Mouse (Mus musculus): ENCODE results near the gene Lyst. TPM values are rescaled to one million over a fixed set of nuclear protein-coding genes. Genes with fewer than 3 reads are reported as not detected.
A peak's percentile ranks its signal among the peaks of the same experiment; 100 is the strongest.

The Lyst gene
- polyA plus RNA-seq, 1 experiment from 2014 or later = 10.0 TPM

- Histone ChIP-seq H3K27me3 (ENCODE audit: control insufficient read depth, insufficient read depth, low read length) (no peaks in the 10 kb centered on the region), H3K9me3 (ENCODE audit: control insufficient read depth, low read depth, low read length) (no peaks in the 10 kb centered on the region), H3K4me3 (ENCODE audit: low read depth, low read length) (no peak overlapping the region), H3K4me2 (replicated peaks; ENCODE audit: low read depth, low read length) (no peak overlapping the region), H3K4me1 (ENCODE audit: control insufficient read depth, insufficient read depth, low read length) (no peaks in the 10 kb centered on the region), H3K27ac (ENCODE audit: low read length) (no peak overlapping the region), H3K36me3 (ENCODE audit: control insufficient read depth, insufficient read depth, low read length) (0 out of 2 replicates have a peak, but pooled peaks cover 2% of the 10 kb centered on the region), H3K9ac (replicated peaks; ENCODE audit: low read depth, low read length) (no peak overlapping the region)
- no peak for ATAC-seq (ENCODE audit: insufficient number of reproducible peaks, insufficient read depth, low FRiP score, low read depth)
These were observed 185.7 kb downstream of the Lyst start for GRCm38 (mm10) chr13:13775778-13776494.

- H3K4me3 ChIP-seq (ENCODE audit: low read depth, low read length) = no peak overlapping the region
- no peaks in the 10 kb centered on the region for H3K9me3 ChIP-seq (ENCODE audit: control insufficient read depth, low read depth, low read length)
- H3K27me3 ChIP-seq (ENCODE audit: control insufficient read depth, insufficient read depth, low read length) = no peaks in the 10 kb centered on the region
- H3K4me1 ChIP-seq (ENCODE audit: control insufficient read depth, insufficient read depth, low read length) = no peaks in the 10 kb centered on the region
- H3K36me3 ChIP-seq (ENCODE audit: control insufficient read depth, insufficient read depth, low read length) = 0 out of 2 replicates have a peak, but pooled peaks cover 2% of the 10 kb centered on the region
- no peak overlapping the region for H3K27ac ChIP-seq (ENCODE audit: low read length)
- no peak overlapping the region for H3K4me2 ChIP-seq (replicated peaks; ENCODE audit: low read depth, low read length)
- 92% methylated on average over 11 of the region's 11 CpGs for WGBS
- no peak for ATAC-seq (ENCODE audit: insufficient number of reproducible peaks, insufficient read depth, low FRiP score, low read depth)
- no peak overlapping the region for H3K9ac ChIP-seq (replicated peaks; ENCODE audit: low read depth, low read length)
These were observed 186.9 kb downstream of the Lyst start for GRCm38 (mm10) chr13:13777052-13777451.

GRCm38 (mm10) chr13:13777696-13778095, 187.5 kb downstream of the Lyst start:
- no peak overlapping the region for H3K9ac ChIP-seq (replicated peaks; ENCODE audit: low read depth, low read length)
- H3K27me3 ChIP-seq (ENCODE audit: control insufficient read depth, insufficient read depth, low read length) = no peaks in the 10 kb centered on the region
- no peak for ATAC-seq (ENCODE audit: insufficient number of reproducible peaks, insufficient read depth, low FRiP score, low read depth)
- 0 out of 2 replicates have a peak, but pooled peaks cover 2% of the 10 kb centered on the region for H3K36me3 ChIP-seq (ENCODE audit: control insufficient read depth, insufficient read depth, low read length)
- no peak overlapping the region for H3K27ac ChIP-seq (ENCODE audit: low read length)
- no peak overlapping the region for H3K4me3 ChIP-seq (ENCODE audit: low read depth, low read length)
- 89% methylated on average over 8 of the region's 8 CpGs for WGBS
- no peak overlapping the region for H3K4me2 ChIP-seq (replicated peaks; ENCODE audit: low read depth, low read length)
- no peaks in the 10 kb centered on the region for H3K4me1 ChIP-seq (ENCODE audit: control insufficient read depth, insufficient read depth, low read length)
- H3K9me3 ChIP-seq (ENCODE audit: control insufficient read depth, low read depth, low read length) = no peaks in the 10 kb centered on the region

GRCm38 (mm10) chr13:13778837-13779458, 188.8 kb downstream of the Lyst start:
- Histone ChIP-seq H3K4me1 (ENCODE audit: control insufficient read depth, insufficient read depth, low read length) (no peaks in the 10 kb centered on the region), H3K4me2 (replicated peaks; ENCODE audit: low read depth, low read length) (no peak overlapping the region), H3K27me3 (ENCODE audit: control insufficient read depth, insufficient read depth, low read length) (0 out of 2 replicates have a peak, but pooled peaks cover 3% of the 10 kb centered on the region), H3K36me3 (ENCODE audit: control insufficient read depth, insufficient read depth, low read length) (0 out of 2 replicates have a peak, but pooled peaks cover 2% of the 10 kb centered on the region), H3K9ac (replicated peaks; ENCODE audit: low read depth, low read length) (no peak overlapping the region), H3K4me3 (ENCODE audit: low read depth, low read length) (no peak overlapping the region), H3K27ac (ENCODE audit: low read length) (no peak overlapping the region), H3K9me3 (ENCODE audit: control insufficient read depth, low read depth, low read length) (no peaks in the 10 kb centered on the region)
- ATAC-seq (ENCODE audit: insufficient number of reproducible peaks, insufficient read depth, low FRiP score, low read depth) = no peak
- WGBS = 82% methylated on average over 1 of the region's 1 CpGs

GRCm38 (mm10) chr13:13780271-13780670, 190.1 kb downstream of the Lyst start:
- 0 out of 2 replicates have a peak, but pooled peaks cover 3% of the 10 kb centered on the region for H3K27me3 ChIP-seq (ENCODE audit: control insufficient read depth, insufficient read depth, low read length)
- H3K4me3 ChIP-seq (ENCODE audit: low read depth, low read length) = no peak overlapping the region
- 64% methylated on average over 3 of the region's 3 CpGs for WGBS
- H3K36me3 ChIP-seq (ENCODE audit: control insufficient read depth, insufficient read depth, low read length) = 0 out of 2 replicates have a peak, but pooled peaks cover 2% of the 10 kb centered on the region
- no peak overlapping the region for H3K4me2 ChIP-seq (replicated peaks; ENCODE audit: low read depth, low read length)
- no peaks in the 10 kb centered on the region for H3K9me3 ChIP-seq (ENCODE audit: control insufficient read depth, low read depth, low read length)
- no peak for ATAC-seq (ENCODE audit: insufficient number of reproducible peaks, insufficient read depth, low FRiP score, low read depth)
- no peak overlapping the region for H3K9ac ChIP-seq (replicated peaks; ENCODE audit: low read depth, low read length)
- H3K4me1 ChIP-seq (ENCODE audit: control insufficient read depth, insufficient read depth, low read length) = no peaks in the 10 kb centered on the region
- no peak overlapping the region for H3K27ac ChIP-seq (ENCODE audit: low read length)

- Histone ChIP-seq H3K27me3 (ENCODE audit: control insufficient read depth, insufficient read depth, low read length) (0 out of 2 replicates have a peak, but pooled peaks cover 3% of the 10 kb centered on the region), H3K27ac (ENCODE audit: low read length) (no peak overlapping the region), H3K9me3 (ENCODE audit: control insufficient read depth, low read depth, low read length) (no peaks in the 10 kb centered on the region), H3K4me3 (ENCODE audit: low read depth, low read length) (no peak overlapping the region), H3K4me1 (ENCODE audit: control insufficient read depth, insufficient read depth, low read length) (no peaks in the 10 kb centered on the region), H3K36me3 (ENCODE audit: control insufficient read depth, insufficient read depth, low read length) (0 out of 2 replicates have a peak, but pooled peaks cover 2% of the 10 kb centered on the region), H3K4me2 (replicated peaks; ENCODE audit: low read depth, low read length) (no peak overlapping the region), H3K9ac (replicated peaks; ENCODE audit: low read depth, low read length) (no peak overlapping the region)
- 54% methylated on average over 4 of the region's 4 CpGs for WGBS
- ATAC-seq (ENCODE audit: insufficient number of reproducible peaks, insufficient read depth, low FRiP score, low read depth) = no peak
These were observed 190.8 kb downstream of the Lyst start for GRCm38 (mm10) chr13:13781026-13781425.

- H3K9me3 ChIP-seq (ENCODE audit: control insufficient read depth, low read depth, low read length) = no peaks in the 10 kb centered on the region
- H3K4me2 ChIP-seq (replicated peaks; ENCODE audit: low read depth, low read length) = peak overlapping the region; percentile 98; the same call in 1 of the 2 replicates
- no peak for ATAC-seq (ENCODE audit: insufficient number of reproducible peaks, insufficient read depth, low FRiP score, low read depth)
- H3K9ac ChIP-seq (replicated peaks; ENCODE audit: low read depth, low read length) = no peak overlapping the region
- WGBS = 45% methylated on average over 7 of the region's 7 CpGs
- H3K27me3 ChIP-seq (ENCODE audit: control insufficient read depth, insufficient read depth, low read length) = 0 out of 2 replicates have a peak, but pooled peaks cover 3% of the 10 kb centered on the region
- peak overlapping the region; percentile 57; the same call in 1 of the 2 replicates for H3K4me3 ChIP-seq (ENCODE audit: low read depth, low read length)
- H3K36me3 ChIP-seq (ENCODE audit: control insufficient read depth, insufficient read depth, low read length) = no peaks in the 10 kb centered on the region
- no peaks in the 10 kb centered on the region for H3K4me1 ChIP-seq (ENCODE audit: control insufficient read depth, insufficient read depth, low read length)
- no peak overlapping the region for H3K27ac ChIP-seq (ENCODE audit: low read length)
These were observed 193.1 kb downstream of the Lyst start for GRCm38 (mm10) chr13:13783296-13783695.

- no peaks in the 10 kb centered on the region for H3K4me1 ChIP-seq (ENCODE audit: control insufficient read depth, insufficient read depth, low read length)
- H3K9me3 ChIP-seq (ENCODE audit: control insufficient read depth, low read depth, low read length) = no peaks in the 10 kb centered on the region
- peak within 1 kb of the TSS; percentile 57 for H3K4me3 ChIP-seq (ENCODE audit: low read depth, low read length)
- H3K36me3 ChIP-seq (ENCODE audit: control insufficient read depth, insufficient read depth, low read length) = no peaks in the 10 kb centered on the region
- 0 out of 2 replicates have a peak, but pooled peaks cover 3% of the 10 kb centered on the region for H3K27me3 ChIP-seq (ENCODE audit: control insufficient read depth, insufficient read depth, low read length)
- peak within 1 kb of the TSS; percentile 14; the same call in 1 of the 2 replicates for H3K9ac ChIP-seq (replicated peaks; ENCODE audit: low read depth, low read length)
- under 1% methylated on average over 41 of the region's 43 CpGs for WGBS
- ATAC-seq (ENCODE audit: insufficient number of reproducible peaks, insufficient read depth, low FRiP score, low read depth) = peak; percentile 67; the same call in 1 of the 2 replicates
- H3K4me2 ChIP-seq (replicated peaks; ENCODE audit: low read depth, low read length) = peak within 1 kb of the TSS; percentile 98
- H3K27ac ChIP-seq (ENCODE audit: low read length) = no peak within 1 kb of the TSS
These were observed 193.8 kb downstream of the Lyst start, which contains the start of gene Gng4 for GRCm38 (mm10) chr13:13783894-13784419. TSS of gene Gng4 (plus strand) at chr13:13784059.
